Mouse (Mus musculus): ENCODE measurements around the gene Srp9. TPM values are rescaled to one million over a fixed set of nuclear protein-coding genes. Genes with fewer than 3 reads are reported as not detected.
"Not testable (repeated sequence)": the region's sequence is repeated elsewhere in the genome, so short reads cannot be mapped to it uniquely, and the experiment has no call there.

The Srp9 gene
- total RNA-seq, 4 experiments from 2014 or later, result 41.5 to 49.1 (median 45.6) TPM

DNA sequence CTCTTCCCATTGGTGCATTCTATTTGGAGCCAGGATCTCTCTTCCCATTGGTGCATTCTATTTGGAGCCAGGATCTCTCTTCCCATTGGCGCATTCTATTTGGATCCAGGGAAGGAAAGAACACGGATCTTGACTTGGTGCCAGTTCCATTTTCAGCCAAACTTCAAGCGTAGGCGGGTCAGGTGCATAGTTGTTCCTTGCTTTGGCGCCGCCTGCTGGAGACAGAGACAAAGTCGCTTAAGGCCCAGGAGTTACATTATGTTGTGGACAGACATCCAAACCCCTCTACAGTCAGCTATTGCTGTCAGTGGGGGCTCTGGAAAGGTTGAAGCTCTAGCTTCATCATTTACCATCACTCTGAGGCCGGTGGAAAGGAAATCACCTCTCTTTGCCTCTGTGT is 18.8 kb downstream of the Srp9 start:
- DNase-seq (ENCODE audit: low spot score in 2 of 2), result no peak

DNA sequence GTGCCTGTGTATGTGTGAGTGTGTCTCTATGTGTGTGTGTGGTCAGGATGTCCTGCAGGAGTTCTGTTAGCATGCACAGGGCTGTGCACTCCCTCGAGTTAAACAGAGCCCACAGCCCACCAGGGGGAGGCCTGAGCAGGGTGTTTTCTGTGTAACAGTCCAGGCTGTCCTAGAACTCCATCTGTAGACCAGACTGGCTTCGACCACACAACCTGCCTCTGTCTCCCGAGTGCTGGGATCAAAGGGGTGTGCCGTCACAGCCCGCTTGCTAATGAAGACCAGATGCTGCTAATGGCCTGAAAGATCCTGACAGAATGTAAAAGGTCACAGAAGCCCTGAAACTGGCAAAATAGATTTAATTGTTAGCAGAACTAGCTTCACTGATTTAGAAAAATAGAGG is 21.0 kb downstream of the Srp9 start:
- DNase-seq (ENCODE audit: low spot score in 2 of 2), result no peak

DNA sequence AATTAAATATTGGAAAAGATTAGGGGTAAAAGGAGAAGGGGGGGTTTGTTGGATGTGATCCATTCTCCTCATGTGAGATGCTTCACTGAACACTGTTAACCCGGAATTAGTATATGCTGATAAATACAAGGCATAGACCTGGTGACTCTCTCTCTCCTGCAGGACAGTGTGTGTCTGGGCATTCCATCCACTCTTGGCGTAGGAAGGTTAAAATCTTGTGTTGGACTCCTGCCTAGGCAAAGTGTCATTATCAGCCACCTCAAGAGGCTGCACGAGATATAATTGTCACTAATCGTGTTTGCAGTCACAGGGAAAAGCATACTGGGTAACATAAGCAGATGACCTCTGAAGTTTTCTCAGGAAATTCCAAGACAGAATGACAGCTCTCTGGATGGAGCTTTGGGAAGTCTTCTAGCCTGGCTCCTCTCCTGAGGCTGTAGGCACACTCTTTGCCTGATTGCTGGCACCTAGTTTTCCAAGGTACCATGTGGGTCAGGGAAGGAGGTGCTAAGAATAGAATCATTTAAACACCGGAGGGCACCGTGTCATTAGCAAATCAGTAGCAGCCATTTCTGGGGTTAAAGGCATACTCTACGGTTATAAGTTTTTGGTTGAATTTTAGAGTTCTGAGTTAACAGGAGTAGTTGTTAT is 24.5 kb downstream of the Srp9 start:
- DNase-seq (ENCODE audit: low spot score in 2 of 2), result no peak

DNA sequence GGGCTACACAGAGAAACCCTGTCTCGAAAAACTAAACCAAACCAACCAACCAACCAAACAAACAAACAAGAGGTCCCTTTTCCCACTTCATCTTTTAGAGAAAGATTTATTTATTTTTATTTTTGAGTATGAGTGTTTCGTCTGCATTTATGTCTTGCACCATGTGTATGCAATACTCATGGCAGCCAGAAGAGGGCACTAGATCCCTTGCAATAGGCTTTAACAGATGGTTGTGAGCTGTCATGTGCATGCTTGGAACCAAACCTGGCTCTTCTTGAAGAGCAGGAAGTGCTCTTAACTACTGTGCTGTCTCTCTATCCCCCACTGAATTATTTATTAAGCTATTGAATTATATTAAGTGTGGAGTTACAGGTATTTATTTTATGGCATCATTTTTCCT is 25.4 kb downstream of the Srp9 start:
- no peak for DNase-seq (ENCODE audit: low spot score in 2 of 2)

DNA sequence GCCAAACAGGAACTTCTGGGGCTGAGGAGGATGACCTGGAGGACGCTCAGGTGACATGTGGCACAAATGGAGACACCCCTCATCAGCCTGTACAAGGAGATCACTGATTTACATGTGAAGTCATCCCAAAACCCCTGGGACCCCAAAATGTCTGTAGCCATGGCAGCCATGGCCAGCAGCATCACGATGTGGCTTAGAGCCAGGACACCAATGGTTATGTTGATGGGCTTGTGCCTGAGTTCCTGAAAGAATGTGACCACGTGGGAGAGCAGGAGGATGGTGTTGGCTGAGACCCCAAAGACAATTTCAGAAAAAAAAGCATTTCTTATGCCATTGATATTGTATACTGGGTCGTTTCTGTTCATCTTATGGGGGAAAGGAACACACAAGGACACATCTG is 33.2 kb downstream of the Srp9 start:
- DNase-seq (ENCODE audit: low spot score in 2 of 2), result no peak

DNA sequence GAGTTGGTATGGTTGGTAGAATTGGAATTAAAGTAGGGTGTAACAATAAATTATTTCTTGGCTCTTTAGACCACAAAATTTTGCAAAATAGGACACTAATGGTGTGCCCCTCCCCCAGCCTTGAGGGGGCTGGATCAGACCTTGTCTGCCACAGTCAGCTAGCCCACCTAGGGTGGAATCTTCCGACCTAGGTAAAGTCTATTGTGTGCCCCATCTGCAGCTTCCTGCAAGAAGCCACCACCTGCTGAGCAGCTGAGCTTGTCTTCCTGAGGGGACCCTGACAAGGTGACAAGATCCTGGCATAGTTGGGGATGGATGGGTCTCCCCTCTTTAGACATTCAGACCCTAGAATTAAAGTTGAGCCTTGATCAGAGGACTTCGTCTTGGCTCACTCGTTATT is 35.0 kb downstream of the Srp9 start:
- no peak for DNase-seq (ENCODE audit: low spot score in 2 of 2)

DNA sequence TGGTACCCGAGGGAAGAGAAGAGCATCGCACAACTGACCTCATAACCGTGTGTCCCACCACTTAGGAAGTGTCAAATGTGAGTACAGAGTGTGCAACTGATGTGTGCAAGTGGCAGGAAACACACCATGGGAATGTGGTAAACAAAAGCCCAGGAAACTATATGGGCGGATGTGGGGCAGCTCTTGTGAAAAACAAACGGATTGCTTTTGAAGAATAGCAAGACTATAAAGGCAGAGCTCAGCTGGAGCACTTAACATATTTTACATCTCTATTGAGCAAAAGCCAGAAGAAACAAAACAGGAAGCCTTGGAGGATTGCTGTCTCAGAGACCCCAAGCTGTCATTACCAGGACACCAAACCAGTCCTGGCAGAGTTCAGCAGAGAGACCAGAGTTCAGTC is 38.4 kb downstream of the Srp9 start:
- no peak for DNase-seq (ENCODE audit: low spot score in 2 of 2)

DNA sequence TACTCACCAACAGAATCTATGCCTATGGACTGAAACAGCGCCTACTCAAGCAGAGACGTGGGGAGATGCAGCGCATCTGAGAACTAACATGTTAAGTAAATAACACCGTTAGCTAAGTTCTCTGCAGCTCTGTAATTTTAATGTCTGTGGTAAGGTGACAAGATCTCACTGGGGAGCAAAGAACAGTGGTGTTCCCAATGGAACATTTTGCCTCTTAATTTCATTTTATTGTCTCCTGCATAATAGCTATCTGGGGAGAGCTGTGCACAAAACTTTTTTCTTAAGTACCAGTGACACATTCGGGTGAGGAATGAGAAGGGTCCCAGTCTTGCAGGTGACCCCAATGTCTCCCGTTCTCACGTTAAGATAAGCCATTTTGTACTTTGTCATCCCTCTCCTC is 39.8 kb downstream of the Srp9 start, which contains the start of gene Vmn1r1:
Vmn1r1 (minus strand) TSS at position 101 of the 400 bp plus-strand sequence.
- DNase-seq (ENCODE audit: low spot score in 2 of 2), result no peak

DNA sequence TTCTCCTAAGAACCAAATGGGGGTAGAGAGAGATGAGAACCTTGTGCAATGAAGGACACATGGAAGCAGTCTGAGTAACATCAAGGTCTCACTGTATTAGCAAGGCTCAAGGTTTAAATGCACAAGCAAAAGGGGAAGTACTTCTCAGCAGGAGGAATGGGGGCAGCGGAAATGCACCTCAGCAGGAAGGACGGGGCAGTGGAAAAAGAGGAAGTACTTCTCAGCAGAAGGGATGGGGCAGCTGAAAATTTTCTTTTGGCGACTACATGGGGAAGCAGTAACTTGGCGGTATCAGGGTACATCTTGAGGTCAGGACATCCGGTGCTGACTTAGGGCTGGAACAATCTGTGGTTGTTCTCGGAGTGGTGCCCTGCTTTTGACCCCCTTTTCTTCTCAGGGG is 45.7 kb downstream of the Srp9 start:
- DNase-seq (ENCODE audit: low spot score in 2 of 2), result not testable (repeated sequence)

DNA sequence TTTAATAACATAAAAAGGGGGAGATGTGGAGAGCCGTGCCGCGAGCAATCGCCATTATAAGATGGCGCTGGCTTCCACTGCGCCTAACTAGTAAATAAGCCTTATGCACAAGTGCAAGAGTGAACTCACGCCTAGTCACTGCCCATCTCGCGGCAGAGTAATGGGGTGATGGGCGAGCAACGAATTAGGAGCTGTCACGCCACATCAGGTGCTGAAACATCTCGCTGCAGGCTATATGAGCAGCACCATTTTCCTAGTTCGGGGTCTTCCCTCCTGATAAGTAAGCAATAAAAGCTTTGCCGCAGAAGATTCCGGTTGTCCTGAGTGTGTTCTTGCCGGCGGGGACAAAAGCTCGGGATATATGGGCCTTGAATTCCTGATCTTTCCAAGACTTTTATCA is 52.4 kb downstream of the Srp9 start:
- not testable (repeated sequence) for DNase-seq (ENCODE audit: low spot score in 2 of 2)

DNA sequence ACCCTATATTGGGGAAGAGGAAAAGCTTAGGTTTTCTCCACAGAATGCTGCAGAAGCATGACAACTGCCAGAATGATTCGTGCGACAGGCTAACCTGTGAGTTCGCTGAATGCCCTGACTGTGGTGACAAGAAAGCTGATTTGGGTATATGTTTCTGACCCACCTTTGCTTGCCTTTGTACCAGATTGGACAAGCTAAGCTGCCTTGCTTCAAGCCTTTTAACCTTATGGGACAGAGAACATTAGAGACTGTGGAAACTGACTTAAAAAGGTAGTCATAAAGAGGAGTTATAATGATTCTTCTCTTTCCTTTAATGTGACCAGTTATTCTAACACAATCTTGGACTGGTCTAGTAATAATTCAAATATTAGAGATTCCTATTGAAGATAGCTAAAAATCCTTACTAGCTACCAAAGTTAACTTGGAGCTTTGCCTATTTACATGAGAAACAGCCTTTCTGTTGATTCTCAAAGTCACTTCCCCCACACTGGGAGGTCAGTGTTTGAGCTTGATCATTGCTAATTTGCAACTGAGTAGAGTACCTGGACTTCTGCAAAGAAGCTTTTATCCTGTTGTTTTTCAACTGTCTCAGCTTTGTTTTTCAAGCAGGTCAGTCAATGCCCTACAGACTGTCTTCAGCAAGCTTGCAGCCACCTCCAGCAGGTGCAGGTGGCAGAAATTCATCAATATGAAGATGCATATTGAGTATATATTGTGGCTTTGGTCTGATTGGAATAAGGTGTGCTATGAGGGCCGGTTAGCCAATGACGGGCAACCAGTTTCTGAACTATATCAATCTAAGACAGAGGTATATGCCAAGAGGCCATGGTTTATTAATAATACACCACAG is 57.1 kb downstream of the Srp9 start:
- no peak for DNase-seq (ENCODE audit: low spot score in 2 of 2)

Other genes with a start within 250 kb of the Srp9 start
- gene Enah, start 104.7 kb upstream of the Srp9 start, total RNA-seq (2022), result 10 to 100 TPM; 43.1 to 56.3 (median 48.3) TPM
- not detected for gene Vmn1r1, start 39.7 kb downstream of the Srp9 start, total RNA-seq (2022)
- 10 to 100 TPM; 11.7 to 18.1 (median 15.7) TPM for gene Degs1, start 158.1 kb downstream of the Srp9 start, total RNA-seq (2022)
- gene Fbxo28, start 216.9 kb downstream of the Srp9 start, total RNA-seq (2022), result 10 to 100 TPM; 17.2 to 21.0 (median 19.1) TPM

Data from gastrocnemius, adult 8-10 months (tissue).